Mouse (Mus musculus): ENCODE measurements at regions not wholly inside any gene's neighbourhood (a gene's known extent, or its start where the extent isn't known, plus 50 kb on each side); places are given as distances from the start of the nearest gene placed in this dataset.

GRCm38 (mm10) chr17:63677996-63678657, 178.3 kb upstream of the Fbxl17 start:
- TF ChIP-seq CTCF (IDR thresholded peaks at IDR 0.05; ENCODE audit: low read depth) = no peak
- no peak for TF ChIP-seq EP300 (IDR thresholded peaks at IDR 0.05; ENCODE audit: low read depth)
